Mouse (Mus musculus): Measurements from ENCODE around the gene Ptprg. TPM values are rescaled to one million over a fixed set of nuclear protein-coding genes. Genes with fewer than 3 reads are reported as not detected.

The Ptprg gene
- polyA plus RNA-seq, 1 experiment from 2014 or later: 33.5 TPM

- ATAC-seq: no peak
- H3K27ac ChIP-seq (ENCODE audit: low read length): no peak overlapping the region
- no peaks in the 10 kb centered on the region for H3K9me3 ChIP-seq (ENCODE audit: control insufficient read depth, low read length)
- H3K4me1 ChIP-seq (replicated peaks; ENCODE audit: control insufficient read depth, insufficient read depth, low read length): peaks cover 3% of the 10 kb centered on the region; the same call in 1 of the 2 replicates
- no peak overlapping the region for H3K9ac ChIP-seq (replicated peaks; ENCODE audit: low read depth, low read length)
- H3K27me3 ChIP-seq (replicated peaks; ENCODE audit: control insufficient read depth, insufficient read depth, low read length): no peaks in the 10 kb centered on the region
- no peak overlapping the region for H3K4me2 ChIP-seq (ENCODE audit: low read length)
- no peaks in the 10 kb centered on the region for H3K36me3 ChIP-seq (ENCODE audit: control insufficient read depth, insufficient read depth)
- WGBS: 69% methylated on average over 4 of the region's 4 CpGs
- H3K4me3 ChIP-seq (replicated peaks; ENCODE audit: low read length): no peak overlapping the region
Measured at GRCm38 (mm10) chr14:11981764-11982163, 428.4 kb downstream of the Ptprg start.

- H3K9ac ChIP-seq (replicated peaks; ENCODE audit: low read depth, low read length): no peak overlapping the region
- no peaks in the 10 kb centered on the region for H3K36me3 ChIP-seq (ENCODE audit: control insufficient read depth, insufficient read depth)
- no peak overlapping the region for H3K4me2 ChIP-seq (ENCODE audit: low read length)
- no peaks in the 10 kb centered on the region; the same call in 1 of the 2 replicates for H3K4me1 ChIP-seq (replicated peaks; ENCODE audit: control insufficient read depth, insufficient read depth, low read length)
- H3K27ac ChIP-seq (ENCODE audit: low read length): no peak overlapping the region
- no peak overlapping the region for H3K4me3 ChIP-seq (replicated peaks; ENCODE audit: low read length)
- H3K9me3 ChIP-seq (ENCODE audit: control insufficient read depth, low read length): no peaks in the 10 kb centered on the region
- 46% methylated on average over 9 of the region's 9 CpGs for WGBS
- ATAC-seq: peak; percentile 57
- no peaks in the 10 kb centered on the region for H3K27me3 ChIP-seq (replicated peaks; ENCODE audit: control insufficient read depth, insufficient read depth, low read length)
Measured at GRCm38 (mm10) chr14:11983031-11983430, 429.7 kb downstream of the Ptprg start.

- no peak overlapping the region for H3K27ac ChIP-seq (ENCODE audit: low read length)
- H3K4me1 ChIP-seq (replicated peaks; ENCODE audit: control insufficient read depth, insufficient read depth, low read length): no peaks in the 10 kb centered on the region; the same call in 1 of the 2 replicates
- no peak for ATAC-seq
- H3K4me2 ChIP-seq (ENCODE audit: low read length): no peak overlapping the region
- no peaks in the 10 kb centered on the region for H3K36me3 ChIP-seq (ENCODE audit: control insufficient read depth, insufficient read depth)
- no peaks in the 10 kb centered on the region for H3K9me3 ChIP-seq (ENCODE audit: control insufficient read depth, low read length)
- no peak overlapping the region for H3K4me3 ChIP-seq (replicated peaks; ENCODE audit: low read length)
- H3K27me3 ChIP-seq (replicated peaks; ENCODE audit: control insufficient read depth, insufficient read depth, low read length): no peaks in the 10 kb centered on the region
- 74% methylated on average over 3 of the region's 3 CpGs for WGBS
- H3K9ac ChIP-seq (replicated peaks; ENCODE audit: low read depth, low read length): no peak overlapping the region
Measured at GRCm38 (mm10) chr14:11984086-11984485, 430.8 kb downstream of the Ptprg start.

GRCm38 (mm10) chr14:11988975-11989374 is 435.6 kb downstream of the Ptprg start:
- Histone ChIP-seq H3K27ac (ENCODE audit: low read length) (no peak overlapping the region), H3K4me2 (ENCODE audit: low read length) (no peak overlapping the region), H3K9me3 (ENCODE audit: control insufficient read depth, low read length) (no peaks in the 10 kb centered on the region), H3K4me1 (replicated peaks; ENCODE audit: control insufficient read depth, insufficient read depth, low read length) (no peaks in the 10 kb centered on the region), H3K4me3 (replicated peaks; ENCODE audit: low read length) (no peak overlapping the region), H3K9ac (replicated peaks; ENCODE audit: low read depth, low read length) (no peak overlapping the region), H3K27me3 (replicated peaks; ENCODE audit: control insufficient read depth, insufficient read depth, low read length) (no peaks in the 10 kb centered on the region), H3K36me3 (ENCODE audit: control insufficient read depth, insufficient read depth) (no peaks in the 10 kb centered on the region)
- 62% methylated on average over 2 of the region's 2 CpGs for WGBS
- no peak for ATAC-seq

GRCm38 (mm10) chr14:11991151-11991550 is 437.8 kb downstream of the Ptprg start:
- Histone ChIP-seq H3K27me3 (replicated peaks; ENCODE audit: control insufficient read depth, insufficient read depth, low read length) (no peaks in the 10 kb centered on the region), H3K9me3 (ENCODE audit: control insufficient read depth, low read length) (no peaks in the 10 kb centered on the region), H3K4me3 (replicated peaks; ENCODE audit: low read length) (no peak overlapping the region), H3K4me1 (replicated peaks; ENCODE audit: control insufficient read depth, insufficient read depth, low read length) (no peaks in the 10 kb centered on the region), H3K4me2 (ENCODE audit: low read length) (no peak overlapping the region), H3K9ac (replicated peaks; ENCODE audit: low read depth, low read length) (no peak overlapping the region), H3K36me3 (ENCODE audit: control insufficient read depth, insufficient read depth) (no peaks in the 10 kb centered on the region), H3K27ac (ENCODE audit: low read length) (no peak overlapping the region)
- 93% methylated on average over 2 of the region's 2 CpGs for WGBS
- no peak for ATAC-seq

- H3K36me3 ChIP-seq (ENCODE audit: control insufficient read depth, insufficient read depth): no peaks in the 10 kb centered on the region
- no peak overlapping the region for H3K9ac ChIP-seq (replicated peaks; ENCODE audit: low read depth, low read length)
- no peak overlapping the region for H3K4me2 ChIP-seq (ENCODE audit: low read length)
- H3K27ac ChIP-seq (ENCODE audit: low read length): no peak overlapping the region
- no peak overlapping the region for H3K4me3 ChIP-seq (replicated peaks; ENCODE audit: low read length)
- ATAC-seq: no peak
- no peaks in the 10 kb centered on the region for H3K27me3 ChIP-seq (replicated peaks; ENCODE audit: control insufficient read depth, insufficient read depth, low read length)
- no peaks in the 10 kb centered on the region for H3K9me3 ChIP-seq (ENCODE audit: control insufficient read depth, low read length)
- no peaks in the 10 kb centered on the region for H3K4me1 ChIP-seq (replicated peaks; ENCODE audit: control insufficient read depth, insufficient read depth, low read length)
- 86% methylated on average over 4 of the region's 4 CpGs for WGBS
Measured at GRCm38 (mm10) chr14:11992111-11992510, 438.8 kb downstream of the Ptprg start.

- no peaks in the 10 kb centered on the region for H3K36me3 ChIP-seq (ENCODE audit: control insufficient read depth, insufficient read depth)
- no peak overlapping the region for H3K27ac ChIP-seq (ENCODE audit: low read length)
- H3K4me3 ChIP-seq (replicated peaks; ENCODE audit: low read length): no peak overlapping the region
- no peaks in the 10 kb centered on the region for H3K27me3 ChIP-seq (replicated peaks; ENCODE audit: control insufficient read depth, insufficient read depth, low read length)
- no peak overlapping the region for H3K4me2 ChIP-seq (ENCODE audit: low read length)
- no peak overlapping the region for H3K9ac ChIP-seq (replicated peaks; ENCODE audit: low read depth, low read length)
- WGBS: 97% methylated on average over 6 of the region's 6 CpGs
- ATAC-seq: no peak
- no peaks in the 10 kb centered on the region for H3K9me3 ChIP-seq (ENCODE audit: control insufficient read depth, low read length)
- no peaks in the 10 kb centered on the region for H3K4me1 ChIP-seq (replicated peaks; ENCODE audit: control insufficient read depth, insufficient read depth, low read length)
Measured at GRCm38 (mm10) chr14:11992534-11992933, 439.2 kb downstream of the Ptprg start.

GRCm38 (mm10) chr14:11997555-11997954 is 444.2 kb downstream of the Ptprg start:
- Histone ChIP-seq H3K36me3 (ENCODE audit: control insufficient read depth, insufficient read depth) (no peaks in the 10 kb centered on the region), H3K4me3 (replicated peaks; ENCODE audit: low read length) (no peak overlapping the region), H3K27me3 (replicated peaks; ENCODE audit: control insufficient read depth, insufficient read depth, low read length) (no peaks in the 10 kb centered on the region), H3K9ac (replicated peaks; ENCODE audit: low read depth, low read length) (no peak overlapping the region), H3K4me2 (ENCODE audit: low read length) (no peak overlapping the region), H3K27ac (ENCODE audit: low read length) (no peak overlapping the region), H3K4me1 (replicated peaks; ENCODE audit: control insufficient read depth, insufficient read depth, low read length) (no peaks in the 10 kb centered on the region), H3K9me3 (ENCODE audit: control insufficient read depth, low read length) (no peaks in the 10 kb centered on the region)
- WGBS: 83% methylated on average over 6 of the region's 6 CpGs
- ATAC-seq: no peak

- Histone ChIP-seq H3K9me3 (ENCODE audit: control insufficient read depth, low read length) (no peaks in the 10 kb centered on the region), H3K4me3 (replicated peaks; ENCODE audit: low read length) (no peak overlapping the region), H3K27ac (ENCODE audit: low read length) (no peak overlapping the region), H3K36me3 (ENCODE audit: control insufficient read depth, insufficient read depth) (no peaks in the 10 kb centered on the region), H3K4me2 (ENCODE audit: low read length) (no peak overlapping the region), H3K4me1 (replicated peaks; ENCODE audit: control insufficient read depth, insufficient read depth, low read length) (no peaks in the 10 kb centered on the region), H3K27me3 (replicated peaks; ENCODE audit: control insufficient read depth, insufficient read depth, low read length) (no peaks in the 10 kb centered on the region), H3K9ac (replicated peaks; ENCODE audit: low read depth, low read length) (no peak overlapping the region)
- ATAC-seq: no peak
- WGBS: 82% methylated on average over 4 of the region's 4 CpGs
Measured at GRCm38 (mm10) chr14:11998464-11998863, 445.1 kb downstream of the Ptprg start.

GRCm38 (mm10) chr14:12004061-12004460 is 450.7 kb downstream of the Ptprg start:
- WGBS: 88% methylated on average over 4 of the region's 4 CpGs
- H3K27ac ChIP-seq (ENCODE audit: low read length): no peak overlapping the region
- ATAC-seq: no peak
- no peak overlapping the region for H3K9ac ChIP-seq (replicated peaks; ENCODE audit: low read depth, low read length)
- no peaks in the 10 kb centered on the region for H3K9me3 ChIP-seq (ENCODE audit: control insufficient read depth, low read length)
- H3K27me3 ChIP-seq (replicated peaks; ENCODE audit: control insufficient read depth, insufficient read depth, low read length): no peaks in the 10 kb centered on the region
- no peaks in the 10 kb centered on the region for H3K36me3 ChIP-seq (ENCODE audit: control insufficient read depth, insufficient read depth)
- no peak overlapping the region for H3K4me3 ChIP-seq (replicated peaks; ENCODE audit: low read length)
- H3K4me1 ChIP-seq (replicated peaks; ENCODE audit: control insufficient read depth, insufficient read depth, low read length): no peaks in the 10 kb centered on the region; the same call in 1 of the 2 replicates
- H3K4me2 ChIP-seq (ENCODE audit: low read length): no peak overlapping the region
